Mouse (Mus musculus): ENCODE results near the gene Serp2. TPM values are rescaled to one million over a fixed set of nuclear protein-coding genes. Genes with fewer than 3 reads are reported as not detected.

Gene Serp2
- total RNA-seq, 2 experiments from 2014 or later, result 0.64 TPM; not detected in 1

DNA sequence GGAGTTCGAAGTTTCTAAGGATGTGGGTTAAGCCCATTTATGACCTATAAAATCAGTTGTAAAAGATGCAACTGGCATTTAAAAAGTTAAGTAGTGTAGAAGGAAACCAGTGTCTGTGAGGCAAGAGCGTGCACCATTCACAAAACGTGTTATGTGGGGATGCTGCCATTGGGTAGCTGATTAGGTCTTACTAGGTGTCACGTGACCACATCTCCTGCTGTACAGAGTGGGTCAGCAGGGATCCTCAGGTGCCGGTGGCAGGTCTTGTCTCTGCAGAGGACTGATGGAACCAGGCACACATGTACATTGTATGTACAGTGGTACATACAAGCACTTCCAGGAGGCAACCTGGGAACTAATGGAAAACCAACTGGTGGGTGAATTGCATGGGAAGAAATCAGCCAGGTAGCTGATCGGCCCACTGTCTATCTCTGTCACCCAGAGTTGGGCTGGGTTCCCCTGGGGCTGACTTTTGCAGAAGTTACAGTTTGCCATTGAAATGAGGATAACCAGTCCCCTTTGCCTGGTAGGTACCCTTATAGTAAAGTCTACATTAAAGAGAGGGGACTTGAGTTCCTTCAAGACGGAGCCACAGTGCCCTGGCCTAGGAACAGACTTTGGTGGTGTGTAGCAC, 25.5 kb downstream of the Serp2 start:
- intact Hi-C loops (cut with DNase I), result no loop called here
- no peak for TF ChIP-seq CTCF (IDR thresholded peaks at IDR 0.05)
- DNase-seq, result no peak
- H3K27ac ChIP-seq, result no peak overlapping the region
- no peak overlapping the region for H3K4me3 ChIP-seq

GRCm38 (mm10) chr14:76528641-76529040, 28.0 kb downstream of the Serp2 start:
- intact Hi-C loops (cut with DNase I), result no loop called here
- Histone ChIP-seq H3K27ac (peak overlapping the region; percentile 77), H3K4me3 (no peak overlapping the region)
- TF ChIP-seq CTCF (IDR thresholded peaks at IDR 0.05), result no peak
- DNase-seq, result peak; percentile 57

DNA sequence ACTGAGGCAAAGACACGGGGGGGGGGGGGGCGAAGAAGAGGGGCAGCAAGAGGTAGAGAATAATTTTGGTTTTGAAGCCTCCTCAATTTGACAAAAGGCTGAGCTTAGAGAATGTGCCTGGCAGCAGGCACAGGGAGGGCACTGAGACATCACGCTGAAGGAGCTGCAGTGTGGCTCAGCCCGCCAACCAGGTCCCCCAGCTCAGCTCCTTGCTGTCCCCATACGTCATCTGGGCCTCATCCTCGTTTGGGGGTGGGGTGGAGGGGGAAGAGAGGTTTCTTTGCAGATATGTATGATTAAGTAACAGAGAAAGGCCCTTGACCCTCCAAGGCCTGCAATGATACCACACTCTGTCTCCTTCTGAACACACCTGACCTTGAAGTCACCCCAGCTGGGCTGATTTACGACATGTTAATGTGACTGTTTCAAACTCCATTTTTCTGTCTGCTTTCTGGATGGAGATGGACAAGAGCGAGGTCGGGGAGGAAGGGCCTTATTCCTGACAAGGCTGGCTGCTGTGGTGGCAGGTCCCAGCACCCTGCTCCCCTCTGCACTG, 28.9 kb downstream of the Serp2 start:
- Histone ChIP-seq H3K27ac (peak overlapping the region; percentile 77), H3K4me3 (no peak overlapping the region)
- TF ChIP-seq CTCF (IDR thresholded peaks at IDR 0.05), result no peak
- intact Hi-C loops (cut with DNase I), result no loop called here
- DNase-seq, result no peak

DNA sequence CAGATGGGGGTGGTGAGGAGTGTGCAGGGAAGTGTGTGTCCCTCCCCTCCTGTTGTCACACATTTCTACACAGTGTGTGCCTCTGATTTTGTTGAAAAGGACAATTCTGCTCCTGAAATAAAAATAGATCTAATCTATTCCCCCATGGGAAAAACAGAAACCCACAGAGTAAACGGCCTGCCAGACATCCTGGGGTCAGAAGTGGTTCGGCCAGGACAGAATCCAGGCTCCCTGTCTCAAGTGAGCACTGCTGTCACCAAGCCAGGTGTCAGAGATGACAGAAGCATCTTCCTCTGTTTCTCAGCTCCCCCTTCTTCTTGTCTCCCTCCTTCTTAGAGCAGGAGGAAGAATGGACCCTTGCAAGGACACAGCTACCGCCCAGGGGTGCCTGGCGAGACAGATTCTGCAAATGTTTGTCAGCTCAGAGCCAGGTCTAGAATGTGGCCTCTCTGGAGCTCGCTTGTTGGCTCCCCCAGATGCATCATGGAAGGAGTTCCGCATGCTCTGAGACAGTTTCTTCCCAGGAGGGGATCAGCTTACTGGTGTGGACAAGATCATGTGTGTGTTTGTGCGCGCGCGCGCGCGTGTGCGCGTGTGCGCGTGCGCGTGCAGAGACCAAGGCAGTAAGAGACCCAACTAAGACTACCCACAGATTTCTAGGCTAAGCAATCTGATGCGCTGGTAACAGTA, 29.5 kb downstream of the Serp2 start:
- H3K4me3 ChIP-seq, result peak overlapping the region; percentile 35
- TF ChIP-seq CTCF (IDR thresholded peaks at IDR 0.05), result no peak
- peak; percentile 66 for DNase-seq
- intact Hi-C loops (cut with DNase I), result no loop called here
- H3K27ac ChIP-seq, result peak overlapping the region; percentile 77

GRCm38 (mm10) chr14:76526467-76526866, 30.2 kb downstream of the Serp2 start:
- peak overlapping the region; percentile 38 for H3K4me3 ChIP-seq
- peak overlapping the region; percentile 77 for H3K27ac ChIP-seq
- no peak for TF ChIP-seq CTCF (IDR thresholded peaks at IDR 0.05)
- DNase-seq, result peak; percentile 78
- intact Hi-C loops (cut with DNase I), result no loop called here

DNA sequence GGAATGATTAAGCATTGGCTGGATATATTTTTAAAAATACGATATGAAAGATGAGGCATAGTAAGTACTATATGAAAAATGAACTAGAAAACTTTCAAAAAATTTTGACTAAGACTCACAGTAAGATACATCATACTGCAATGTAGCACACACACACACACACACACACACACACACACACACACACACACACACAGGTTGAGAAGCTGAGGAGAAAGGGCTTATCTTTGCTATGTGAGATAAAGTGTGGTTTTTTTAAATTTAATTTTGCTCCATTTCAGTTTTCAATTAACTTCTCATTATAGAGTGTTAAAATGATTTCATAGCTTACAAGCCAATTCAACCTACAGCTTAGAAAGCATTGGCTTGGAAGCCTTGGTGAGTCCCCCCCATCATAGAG, 33.3 kb downstream of the Serp2 start:
- Histone ChIP-seq H3K27ac (no peak overlapping the region), H3K4me3 (no peak overlapping the region)
- DNase-seq, result no peak
- intact Hi-C loops (cut with DNase I), result no loop called here
- TF ChIP-seq CTCF (IDR thresholded peaks at IDR 0.05), result no peak

GRCm38 (mm10) chr14:76521308-76521707, 35.4 kb downstream of the Serp2 start:
- TF ChIP-seq CTCF (IDR thresholded peaks at IDR 0.05), result no peak
- Histone ChIP-seq H3K4me3 (no peak overlapping the region), H3K27ac (no peak overlapping the region)
- intact Hi-C loops (cut with DNase I), result no loop called here
- DNase-seq, result no peak

- no peak overlapping the region for H3K27ac ChIP-seq
- no peak for DNase-seq
- intact Hi-C loops (cut with DNase I), result no loop called here
- H3K4me3 ChIP-seq, result no peak overlapping the region
- TF ChIP-seq CTCF (IDR thresholded peaks at IDR 0.05), result no peak
Measured at GRCm38 (mm10) chr14:76520606-76521005, 36.1 kb downstream of the Serp2 start.

- DNase-seq, result no peak
- TF ChIP-seq CTCF (IDR thresholded peaks at IDR 0.05), result no peak
- intact Hi-C loops (cut with DNase I), result no loop called here
- no peak overlapping the region for H3K4me3 ChIP-seq
- no peak overlapping the region for H3K27ac ChIP-seq
Measured at GRCm38 (mm10) chr14:76518217-76518616, 38.5 kb downstream of the Serp2 start.

- no peak overlapping the region for H3K4me3 ChIP-seq
- intact Hi-C loops (cut with DNase I), result no loop called here
- TF ChIP-seq CTCF (IDR thresholded peaks at IDR 0.05), result no peak
- H3K27ac ChIP-seq, result no peak overlapping the region
- no peak for DNase-seq
Measured at GRCm38 (mm10) chr14:76515620-76516019, 41.1 kb downstream of the Serp2 start.

GRCm38 (mm10) chr14:76514050-76514585, 42.6 kb downstream of the Serp2 start:
- no peak for DNase-seq
- Histone ChIP-seq H3K4me3 (no peak overlapping the region), H3K27ac (no peak overlapping the region)
- TF ChIP-seq CTCF (IDR thresholded peaks at IDR 0.05), result no peak
- intact Hi-C loops (cut with DNase I), result no loop called here

DNA sequence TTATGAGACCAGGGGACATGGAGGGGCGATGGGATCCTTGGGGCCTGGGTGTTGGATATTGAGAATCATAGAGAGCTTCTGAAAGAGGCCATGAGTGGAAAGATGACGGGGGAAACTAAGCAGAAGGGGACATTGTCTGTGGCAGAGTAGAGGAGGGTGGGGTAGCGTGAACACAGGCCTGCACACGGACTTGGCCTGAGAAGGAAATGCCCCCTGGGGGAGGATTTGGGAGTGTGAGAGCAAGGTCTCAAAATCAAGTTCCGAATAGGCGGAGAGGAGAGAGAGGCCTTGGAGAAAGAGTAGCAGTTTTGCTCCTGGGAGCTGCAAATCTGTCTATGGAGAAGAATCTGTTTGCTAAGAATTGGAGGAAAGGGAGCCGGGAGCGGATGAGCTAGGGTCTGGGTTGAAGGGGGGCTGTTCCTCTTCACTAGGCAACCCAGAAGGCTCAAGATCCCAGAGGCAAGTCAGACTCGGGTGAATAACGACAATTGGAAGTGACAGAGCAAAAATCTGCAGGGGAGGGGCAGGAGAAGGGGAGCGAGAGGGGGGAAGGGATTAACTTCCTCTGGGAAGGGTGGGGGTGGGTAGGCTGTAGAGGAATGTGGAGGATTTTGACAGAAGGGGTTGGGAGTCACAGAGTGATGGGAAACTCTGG, 43.2 kb downstream of the Serp2 start:
- peak overlapping the region; percentile 40; the same call in 1 of the 2 replicates for H3K27ac ChIP-seq
- no peak overlapping the region for H3K4me3 ChIP-seq
- no peak for TF ChIP-seq CTCF (IDR thresholded peaks at IDR 0.05)
- intact Hi-C loops (cut with DNase I), result no loop called here
- DNase-seq, result no peak

DNA sequence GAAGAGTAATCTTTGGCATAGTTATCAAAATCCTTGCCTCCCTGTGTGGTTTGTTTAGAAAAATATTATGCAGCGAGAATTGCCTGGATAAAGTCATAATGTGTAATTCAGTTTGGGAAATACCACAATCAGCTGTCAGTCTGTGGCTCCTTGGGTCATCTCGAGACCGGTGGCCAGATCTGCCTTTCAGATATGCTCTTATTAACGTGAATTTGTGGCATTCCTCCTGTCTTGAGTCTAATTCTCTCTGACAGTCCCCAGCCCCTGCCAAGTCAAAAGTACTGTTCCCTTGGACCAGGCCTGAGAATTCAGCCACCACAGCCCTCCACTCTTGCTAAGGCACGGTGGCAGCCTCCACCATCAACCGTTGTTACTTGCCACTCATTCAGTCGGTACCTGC, 44.7 kb downstream of the Serp2 start:
- no peak for TF ChIP-seq CTCF (IDR thresholded peaks at IDR 0.05)
- Histone ChIP-seq H3K27ac (no peak overlapping the region), H3K4me3 (no peak overlapping the region)
- intact Hi-C loops (cut with DNase I), result no loop called here
- no peak for DNase-seq

All from gastrocnemius, adult 2 months (tissue).